Mouse (Mus musculus): Measurements from ENCODE around the gene Fasn. TPM values are rescaled to one million over a fixed set of nuclear protein-coding genes. Genes with fewer than 3 reads are reported as not detected.
"Not testable (repeated sequence)": the region's sequence is repeated elsewhere in the genome, so short reads cannot be mapped to it uniquely, and the experiment has no call there.

Gene Fasn
- polyA plus RNA-seq, 1 experiment = 420 TPM

DNA sequence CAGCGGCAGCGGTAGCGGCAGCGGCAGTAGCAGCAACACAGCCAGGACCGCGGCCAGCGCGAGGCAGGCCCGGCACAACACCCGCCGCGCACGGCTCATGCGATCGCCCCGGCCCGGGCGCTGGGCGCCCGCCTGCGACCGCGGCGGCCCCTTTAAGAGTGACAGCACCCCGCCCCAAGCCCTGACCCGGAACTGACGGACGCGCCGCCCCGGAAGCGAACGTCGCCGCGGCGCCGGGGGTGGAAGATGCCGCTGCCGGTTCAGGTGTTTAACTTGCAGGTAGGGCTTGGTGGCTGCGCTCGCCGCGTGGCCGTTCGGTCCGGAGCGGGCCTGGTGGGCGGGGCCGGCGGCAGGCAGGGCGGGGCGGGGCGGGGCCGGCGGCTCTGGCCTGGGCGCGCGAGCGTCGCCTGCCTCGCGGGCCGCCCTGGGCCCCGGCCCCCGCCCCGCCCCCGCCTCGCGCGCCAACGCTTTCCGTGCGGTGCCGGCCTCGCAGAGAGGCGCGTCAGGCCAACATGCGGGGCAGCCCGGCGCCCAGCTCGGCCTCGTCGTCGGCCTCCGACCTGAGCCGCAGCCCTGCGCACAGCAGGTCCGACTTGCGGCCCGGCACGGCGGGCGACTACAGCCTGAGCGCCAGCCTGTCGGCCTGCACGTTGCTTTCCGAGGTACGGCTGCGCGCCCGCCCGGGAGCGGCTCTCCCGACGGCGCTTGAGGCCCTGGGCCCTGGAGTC is 40.1 kb downstream of the Fasn start, which contains the start of the genes Rfng and Gps1:
Rfng (minus strand) TSS at position 144 of the 728 bp plus-strand sequence.
Gps1 (plus strand) TSS at position 209 of the 728 bp plus-strand sequence.
- TF ChIP-seq GATA1 (IDR thresholded peaks at IDR 0.05; ENCODE audit: low read length) = no peak

- no peak for TF ChIP-seq GATA1 (IDR thresholded peaks at IDR 0.05; ENCODE audit: low read length)
Observed at GRCm38 (mm10) chr11:120783426-120784063, 40.8 kb downstream of the Fasn start.

DNA sequence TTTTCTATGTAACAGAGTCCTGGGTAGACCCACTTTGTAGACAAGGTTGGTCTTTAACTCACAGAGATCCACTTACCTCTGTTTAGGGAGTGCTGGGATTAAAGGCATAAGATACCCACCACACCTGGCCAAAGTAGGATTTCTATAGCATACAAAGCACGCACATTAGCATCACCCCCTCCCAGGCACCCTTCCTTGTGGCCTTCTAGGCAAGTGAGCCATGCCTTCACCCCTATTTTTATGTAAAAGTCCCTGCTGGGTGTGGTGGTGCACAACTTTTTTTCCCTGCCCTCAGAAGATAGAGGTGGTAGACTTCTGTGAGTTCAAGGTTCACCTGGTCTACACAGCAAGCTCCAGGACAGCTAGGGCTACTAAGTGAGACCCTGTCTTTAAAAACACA is 44.5 kb downstream of the Fasn start:
- TF ChIP-seq GATA1 (IDR thresholded peaks at IDR 0.05; ENCODE audit: low read length) = no peak

DNA sequence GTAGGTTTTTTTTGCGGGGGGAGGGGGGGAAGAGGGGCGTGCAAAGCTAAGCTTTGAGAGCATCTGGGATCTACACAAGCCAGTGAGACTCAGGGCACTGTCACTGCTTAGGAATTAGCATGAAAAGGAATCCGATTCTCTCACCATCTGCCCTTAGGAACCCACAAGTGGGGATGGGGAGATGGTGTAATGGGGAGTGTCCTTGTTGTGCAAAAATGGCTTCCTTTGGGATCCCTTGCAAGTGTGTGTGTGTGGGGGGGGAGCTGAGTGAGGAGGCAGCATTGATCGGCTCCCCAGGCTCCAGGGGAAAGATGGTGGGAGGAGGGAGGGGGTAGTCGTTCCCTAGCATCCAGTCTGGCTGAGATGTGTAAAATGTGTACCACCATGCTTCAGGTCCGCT is 47.2 kb downstream of the Fasn start:
- TF ChIP-seq GATA1 (IDR thresholded peaks at IDR 0.05; ENCODE audit: low read length) = no peak

GRCm38 (mm10) chr11:120775774-120776469 is 48.4 kb downstream of the Fasn start:
- no peak for TF ChIP-seq GATA1 (IDR thresholded peaks at IDR 0.05; ENCODE audit: low read length)

GRCm38 (mm10) chr11:120773463-120774190 is 50.7 kb downstream of the Fasn start:
- no peak for TF ChIP-seq GATA1 (IDR thresholded peaks at IDR 0.05; ENCODE audit: low read length)

- no peak for TF ChIP-seq GATA1 (IDR thresholded peaks at IDR 0.05; ENCODE audit: low read length)
Observed at GRCm38 (mm10) chr11:120772749-120773148, 51.6 kb downstream of the Fasn start.

- TF ChIP-seq GATA1 (IDR thresholded peaks at IDR 0.05; ENCODE audit: low read length) = no peak
Observed at GRCm38 (mm10) chr11:120768206-120768605, 56.1 kb downstream of the Fasn start.

DNA sequence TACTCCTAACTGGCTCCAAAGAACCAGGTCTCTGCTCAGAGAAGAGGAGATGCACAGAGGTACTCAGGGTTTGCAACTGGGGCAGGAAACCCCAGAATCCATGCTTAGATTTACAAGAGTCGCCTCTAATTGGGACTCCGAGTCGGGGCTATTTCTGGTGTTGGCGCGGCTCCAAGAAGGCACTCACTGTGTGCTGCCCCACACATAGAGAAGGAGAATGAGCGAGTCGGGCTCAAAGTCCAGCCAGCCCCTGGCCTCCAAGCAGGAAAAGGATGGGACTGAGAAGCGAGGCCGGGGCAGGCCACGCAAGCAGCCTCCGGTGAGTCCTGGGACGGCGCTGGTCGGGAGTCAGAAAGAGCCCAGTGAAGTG is 61.7 kb downstream of the Fasn start, which contains the start of gene Hmga1b:
Hmga1b (plus strand) TSS at position 123 of the 370 bp plus-strand sequence.
- not testable (repeated sequence) for TF ChIP-seq GATA1 (IDR thresholded peaks at IDR 0.05; ENCODE audit: low read length)

DNA sequence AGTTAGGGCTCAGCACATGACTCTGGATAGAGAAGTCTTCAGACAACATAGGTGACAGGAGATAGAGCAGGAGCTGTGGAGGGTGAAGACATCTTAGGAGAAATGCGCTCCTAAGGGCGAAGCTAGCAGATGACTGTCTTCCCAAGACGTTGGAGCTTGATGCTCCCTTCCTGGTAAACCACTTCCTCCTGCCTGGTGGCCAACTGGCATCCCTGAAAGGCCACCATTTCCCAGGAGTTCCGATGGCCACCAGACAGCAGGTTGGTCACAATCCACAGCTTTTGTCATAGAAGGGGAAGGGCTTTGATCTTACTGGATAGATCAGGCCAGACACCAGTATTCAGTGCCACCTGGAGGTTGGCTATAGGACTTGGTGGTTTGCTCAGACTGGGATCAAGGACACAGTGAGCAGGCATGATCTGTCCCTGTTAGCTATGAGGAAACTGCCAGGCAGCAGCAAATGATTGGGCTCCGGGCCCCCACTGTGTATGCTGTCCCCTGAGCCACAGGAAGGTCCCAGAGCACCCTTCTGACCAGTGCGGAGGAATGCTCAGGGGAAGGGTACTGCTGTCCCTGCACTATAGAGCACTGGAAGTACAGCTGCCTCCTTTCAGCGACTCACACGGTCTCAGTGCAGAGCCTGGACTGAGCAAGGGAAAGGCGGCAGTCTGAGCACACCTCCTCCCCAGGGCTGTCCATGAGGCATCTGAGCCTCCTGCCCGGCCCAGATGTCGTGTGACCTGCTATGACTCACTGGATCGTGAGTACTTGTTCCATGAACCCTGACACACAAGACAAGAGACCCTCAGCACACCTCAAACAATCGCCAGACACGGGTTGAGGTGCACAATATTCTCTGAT is 62.3 kb downstream of the Fasn start:
- TF ChIP-seq GATA1 (IDR thresholded peaks at IDR 0.05; ENCODE audit: low read length) = no peak

GRCm38 (mm10) chr11:120760236-120760635 is 64.1 kb downstream of the Fasn start:
- no peak for TF ChIP-seq GATA1 (IDR thresholded peaks at IDR 0.05; ENCODE audit: low read length)

Other genes starting within 250 kb of the Fasn start
- 1,177 and 1,217 TPM in 2 replicates for gene Arhgdia, start 242.9 kb downstream of the Fasn start, polyA plus RNA-seq (2012)
- gene Alyref, start 226.2 kb downstream of the Fasn start, polyA plus RNA-seq (2012) = 539 and 588 TPM in 2 replicates
- gene Anapc11, start 226.1 kb downstream of the Fasn start, polyA plus RNA-seq (2012) = 200 and 289 TPM in 2 replicates
- gene Npb, start 216.1 kb downstream of the Fasn start, polyA plus RNA-seq (2012) = 1.7 and 2.3 TPM in 2 replicates
- gene Pcyt2, start 206.6 kb downstream of the Fasn start, polyA plus RNA-seq (2012) = 149 and 196 TPM in 2 replicates
- gene Sirt7, start 199.3 kb downstream of the Fasn start, polyA plus RNA-seq (2012) = 108 and 170 TPM in 2 replicates
- gene Mafg, start 190.9 kb downstream of the Fasn start, polyA plus RNA-seq (2012) = 44.0 and 52.0 TPM in 2 replicates
- 1.8 and 3.2 TPM in 2 replicates for gene Pycr1, start 180.8 kb downstream of the Fasn start, polyA plus RNA-seq (2012)
- not detected in 2 replicates for gene Myadml2, start 176.4 kb downstream of the Fasn start, polyA plus RNA-seq (2012)
- not detected in 2 replicates for gene Notum, start 163.4 kb downstream of the Fasn start, polyA plus RNA-seq (2012)
- 215 and 275 TPM in 2 replicates for gene Aspscr1, start 151.6 kb downstream of the Fasn start, polyA plus RNA-seq (2012)
- 42.0 and 251 TPM in 2 replicates for gene Cenpx, start 110.8 kb downstream of the Fasn start, polyA plus RNA-seq (2012)
- 28.7 and 33.4 TPM in 2 replicates for gene Lrrc45, start 110.6 kb downstream of the Fasn start, polyA plus RNA-seq (2012)
- 1.6 and 2.7 TPM in 2 replicates for gene Rac3, start 103.1 kb downstream of the Fasn start, polyA plus RNA-seq (2012)
- gene Dcxr, start 97.3 kb downstream of the Fasn start, polyA plus RNA-seq (2012) = 28.9 and 50.8 TPM in 2 replicates
- gene Cbr2, start 92.4 kb downstream of the Fasn start, polyA plus RNA-seq (2012) = not detected in 2 replicates
- 2,256 and 2,629 TPM in 2 replicates for gene Hmga1b, start 61.8 kb downstream of the Fasn start, polyA plus RNA-seq (2012)
- 50.0 and 86.3 TPM in 2 replicates for gene Rfng, start 40.3 kb downstream of the Fasn start, polyA plus RNA-seq (2012)
- 73.2 and 84.7 TPM in 2 replicates for gene Gps1, start 40.3 kb downstream of the Fasn start, polyA plus RNA-seq (2012)
- 184 and 189 TPM in 2 replicates for gene Dus1l, start 28.1 kb downstream of the Fasn start, polyA plus RNA-seq (2012)
- gene Ccdc57, start 108.3 kb upstream of the Fasn start, polyA plus RNA-seq (2012) = 2.1 and 2.3 TPM in 2 replicates
- gene Slc16a3, start 123.9 kb upstream of the Fasn start, polyA plus RNA-seq (2012) = 0.93 and 1.6 TPM in 2 replicates
- gene Csnk1d, start 166.8 kb upstream of the Fasn start, polyA plus RNA-seq (2012) = 195 and 204 TPM in 2 replicates
- not detected in 2 replicates for gene Cd7, start 214.9 kb upstream of the Fasn start, polyA plus RNA-seq (2012)
- gene Sectm1b, start 239.0 kb upstream of the Fasn start, polyA plus RNA-seq (2012) = not detected in 2 replicates